Mouse (Mus musculus): ENCODE measurements around the gene Rnf227.
"Not testable (repeated sequence)": the region's sequence is repeated elsewhere in the genome, so short reads cannot be mapped to it uniquely, and the experiment has no call there.

The Rnf227 gene

GRCm38 (mm10) chr11:69340161-69341131 lies at the start of gene Rnf227:
Gene Rnf227, plus strand, starts transcription at chr11:69340461.
- peak; percentile 82 for DNase-seq (ENCODE audit: low spot score)

GRCm38 (mm10) chr11:69291111-69291510 lies 49.1 kb upstream of the Rnf227 start:
- no peak for DNase-seq (ENCODE audit: low spot score)

- DNase-seq (ENCODE audit: low spot score) = no peak
These were observed 45.0 kb upstream of the Rnf227 start for GRCm38 (mm10) chr11:69295286-69295685.

GRCm38 (mm10) chr11:69297799-69298198 lies 42.5 kb upstream of the Rnf227 start:
- no peak for DNase-seq (ENCODE audit: low spot score)

GRCm38 (mm10) chr11:69298231-69298630 lies 42.0 kb upstream of the Rnf227 start:
- DNase-seq (ENCODE audit: low spot score) = no peak

GRCm38 (mm10) chr11:69302817-69303216 lies 37.4 kb upstream of the Rnf227 start:
- no peak for DNase-seq (ENCODE audit: low spot score)

GRCm38 (mm10) chr11:69305291-69305690 lies 35.0 kb upstream of the Rnf227 start:
- no peak for DNase-seq (ENCODE audit: low spot score)

GRCm38 (mm10) chr11:69306039-69306438 lies 34.2 kb upstream of the Rnf227 start:
- DNase-seq (ENCODE audit: low spot score) = no peak

- no peak for DNase-seq (ENCODE audit: low spot score)
These were observed 29.0 kb upstream of the Rnf227 start for GRCm38 (mm10) chr11:69311266-69311665.

GRCm38 (mm10) chr11:69316361-69316760 lies 23.9 kb upstream of the Rnf227 start:
- no peak for DNase-seq (ENCODE audit: low spot score)

GRCm38 (mm10) chr11:69318000-69318399 lies 22.3 kb upstream of the Rnf227 start:
- not testable (repeated sequence) for DNase-seq (ENCODE audit: low spot score)

- no peak for DNase-seq (ENCODE audit: low spot score)
These were observed 18.7 kb upstream of the Rnf227 start for GRCm38 (mm10) chr11:69321580-69321979.

GRCm38 (mm10) chr11:69322010-69322409 lies 18.3 kb upstream of the Rnf227 start:
- DNase-seq (ENCODE audit: low spot score) = no peak

- DNase-seq (ENCODE audit: low spot score) = no peak
These were observed 17.4 kb upstream of the Rnf227 start for GRCm38 (mm10) chr11:69322693-69323471.

GRCm38 (mm10) chr11:69323667-69324111 lies 16.6 kb upstream of the Rnf227 start, which contains the start of the genes Cntrob and Trappc1:
Gene Cntrob, minus strand, starts transcription at chr11:69323775.
Gene Trappc1, plus strand, starts transcription at chr11:69323980.
- peak; percentile 99 for DNase-seq (ENCODE audit: low spot score)

GRCm38 (mm10) chr11:69324749-69325148 lies 15.5 kb upstream of the Rnf227 start:
- no peak for DNase-seq (ENCODE audit: low spot score)

GRCm38 (mm10) chr11:69325628-69326407 lies 14.4 kb upstream of the Rnf227 start, which contains the start of gene Kcnab3:
Gene Kcnab3, plus strand, starts transcription at chr11:69326258.
- DNase-seq (ENCODE audit: low spot score) = peak; percentile 90

GRCm38 (mm10) chr11:69326408-69327156 lies 13.7 kb upstream of the Rnf227 start:
- DNase-seq (ENCODE audit: low spot score) = peak; percentile 73

GRCm38 (mm10) chr11:69327157-69327442 lies 13.2 kb upstream of the Rnf227 start:
- no peak for DNase-seq (ENCODE audit: low spot score)

- no peak for DNase-seq (ENCODE audit: low spot score)
These were observed 12.6 kb upstream of the Rnf227 start for GRCm38 (mm10) chr11:69327648-69328047.

- no peak for DNase-seq (ENCODE audit: low spot score)
These were observed 11.7 kb upstream of the Rnf227 start for GRCm38 (mm10) chr11:69328517-69328916.

Data from testis, postnatal 10 days (tissue).